In genomic region chr2:32646379-32647056, GRCm38 (mm10) we compare ENCODE assay signal across 8 mouse cellular contexts. TPM values are rescaled to one million over a fixed set of nuclear protein-coding genes. Genes with fewer than 3 reads are reported as not detected.
DNase-seq lines count a peak whose midpoint lies in the region; ATAC-seq and TF ChIP-seq lines count a peak whose summit lies in the region.

Gene Eng, plus strand, starts transcription at chr2:32646595.

- H3K27me3 ChIP-seq in embryonic facial prominence, embryonic 12.5 days: no peaks in the 10 kb centered on the region
- no peaks in the 10 kb centered on the region for H3K27me3 ChIP-seq in liver, embryonic 11.5 days (replicated peaks; ENCODE audit: control insufficient read depth, insufficient read depth, low read length)
- H3K27me3 ChIP-seq in midbrain, postnatal 0 days (ENCODE audit: insufficient read depth, low read length): no peaks in the 10 kb centered on the region; the same call in 1 of the 2 replicates

- peak; percentile 77 to 82 for DNase-seq in adrenal gland, adult (ENCODE audit: inconsistent age in 2 of 2, low spot score in 1 of 2)
- DNase-seq in heart, adult 9 months (ENCODE audit: low spot score in 2 of 2): peak; percentile 90 to 93
- peak; percentile 70 to 79 for DNase-seq in kidney, adult 8-10 months
- DNase-seq in liver, embryonic 11.5 days (ENCODE audit: low spot score): no peak
- no peak for DNase-seq in midbrain, postnatal 0 days (ENCODE audit: low spot score)
- no peak for DNase-seq in ovary, postnatal 14 days (ENCODE audit: low spot score)

- H3K27ac ChIP-seq in embryonic facial prominence, embryonic 12.5 days: peak within 1 kb of the TSS; percentile 54; the same call in 1 of the 2 replicates
- H3K27ac ChIP-seq in liver, embryonic 11.5 days (ENCODE audit: low read depth, low read length): peak within 1 kb of the TSS; percentile 71
- H3K27ac ChIP-seq in midbrain, postnatal 0 days (ENCODE audit: low read depth, low read length): 0 out of 2 replicates have a peak within 1 kb of the TSS, but pooled peaks have one; percentile 32

- H3K4me3 ChIP-seq in embryonic facial prominence, embryonic 12.5 days: peak within 1 kb of the TSS; percentile 27
- peak within 1 kb of the TSS; percentile 49 for H3K4me3 ChIP-seq in liver, embryonic 11.5 days (ENCODE audit: low read depth, low read length)
- H3K4me3 ChIP-seq in midbrain, postnatal 0 days (ENCODE audit: low read depth, low read length): peak within 1 kb of the TSS; percentile 24

- peak within 1 kb of the TSS; percentile 34; the same call in 1 of the 2 replicates for H3K9ac ChIP-seq in embryonic facial prominence, embryonic 12.5 days
- peak within 1 kb of the TSS; percentile 62 for H3K9ac ChIP-seq in liver, embryonic 11.5 days (ENCODE audit: low read depth, low read length)
- no peak within 1 kb of the TSS for H3K9ac ChIP-seq in midbrain, postnatal 0 days (replicated peaks; ENCODE audit: low read length, poor library complexity, severe bottlenecking)

- WGBS in embryonic facial prominence, embryonic 12.5 days: 53% methylated on average over 31 of the region's 31 CpGs
- WGBS in liver, embryonic 11.5 days: 36% methylated on average over 31 of the region's 31 CpGs
- WGBS in midbrain, postnatal 0 days: 59% methylated on average over 31 of the region's 31 CpGs

- H3K4me2 ChIP-seq in embryonic facial prominence, embryonic 12.5 days (replicated peaks): peak within 1 kb of the TSS; percentile 34
- peak within 1 kb of the TSS; percentile 59 for H3K4me2 ChIP-seq in liver, embryonic 11.5 days
- H3K4me2 ChIP-seq in midbrain, postnatal 0 days (ENCODE audit: low read depth, low read length, poor library complexity, severe bottlenecking): no peak within 1 kb of the TSS; the same call in 1 of the 2 replicates

- H3K9me3 ChIP-seq in embryonic facial prominence, embryonic 12.5 days: no peaks in the 10 kb centered on the region
- no peaks in the 10 kb centered on the region for H3K9me3 ChIP-seq in liver, embryonic 11.5 days (ENCODE audit: control insufficient read depth, low read length)
- H3K9me3 ChIP-seq in midbrain, postnatal 0 days (ENCODE audit: low read length): no peaks in the 10 kb centered on the region

- ATAC-seq in embryonic facial prominence, embryonic 12.5 days (ENCODE audit: insufficient number of reproducible peaks, insufficient read depth, low FRiP score, low TSS enrichment): no peak
- 0 out of 2 replicates have a peak, but pooled peaks have one; percentile 16 for ATAC-seq in liver, embryonic 11.5 days (replicated peaks; ENCODE audit: low FRiP score)
- ATAC-seq in midbrain, postnatal 0 days (ENCODE audit: low FRiP score): no peak
- no peak for ATAC-seq in inflammation-experienced regulatory T-cells, adult 6 months

- peaks cover 16% of the 10 kb centered on the region; the same call in 1 of the 2 replicates for H3K4me1 ChIP-seq in embryonic facial prominence, embryonic 12.5 days
- H3K4me1 ChIP-seq in liver, embryonic 11.5 days (replicated peaks; ENCODE audit: control insufficient read depth, insufficient read depth, low read length): peaks cover 29% of the 10 kb centered on the region
- no peaks in the 10 kb centered on the region for H3K4me1 ChIP-seq in midbrain, postnatal 0 days (ENCODE audit: insufficient read depth, low read length)

- no peaks in the 10 kb centered on the region for H3K36me3 ChIP-seq in embryonic facial prominence, embryonic 12.5 days
- no peaks in the 10 kb centered on the region for H3K36me3 ChIP-seq in liver, embryonic 11.5 days (ENCODE audit: control insufficient read depth, insufficient read depth, low read length)
- no peaks in the 10 kb centered on the region for H3K36me3 ChIP-seq in midbrain, postnatal 0 days (ENCODE audit: insufficient read depth, low read length)

- TF ChIP-seq CTCF in midbrain, postnatal 0 days (IDR thresholded peaks at IDR 0.05): no peak

RNA-seq across cellular contexts. Expression of gene Eng, which starts in this region (rescaled TPM):
- 32.1 and 36.4 TPM in 2 replicates for polyA plus RNA-seq in embryonic facial prominence, embryonic 12.5 days (2016; fragmentation: Nextera tagmentation; extraction: Ambion mirVana)
- polyA plus RNA-seq in liver, embryonic 11.5 days (2014; fragmentation: Nextera tagmentation; extraction: Ambion mirVana): 39.2 and 40.1 TPM in 2 replicates
- total RNA-seq in midbrain, postnatal 0 days (2014; rRNA removed): 16.7 and 20.0 TPM in 2 replicates
- polyA plus RNA-seq in midbrain, postnatal 0 days (2015; fragmentation: Nextera tagmentation; extraction: Ambion mirVana): 20.3 and 21.3 TPM in 2 replicates
- not detected for polyA plus RNA-seq in inflammation-experienced regulatory T-cells, adult 6 months (2017; shearing (Covaris generic))

Comparison
In these comparisons a context has a peak if more than half of its experiments do, and no peak if none do; other contexts are left out.
1. RNA of gene Eng (polyA plus RNA-seq): 39.2 to 40.1 TPM in liver, embryonic 11.5 days, 32.1 to 36.4 TPM in embryonic facial prominence, embryonic 12.5 days and 20.3 to 21.3 TPM in midbrain, postnatal 0 days; not detected in inflammation-experienced regulatory T-cells, adult 6 months; every median in the first group is over 10 times any median in the second.
2. DNase-seq: peak in adrenal gland, adult (2 of 2), heart, adult 9 months (2 of 2) and kidney, adult 8-10 months (2 of 2); none in liver, embryonic 11.5 days (single experiment), midbrain, postnatal 0 days (single experiment) and ovary, postnatal 14 days (single experiment).
3. Peak in every context shown above with its lines, with median percentiles within 50 percentile points of each other: H3K27ac ChIP-seq and H3K4me3 ChIP-seq.